Mouse (Mus musculus) neural tube, embryonic 14.5 days (tissue): ENCODE measurements at regions not wholly inside any gene's neighbourhood (a gene's known extent, or its start where the extent isn't known, plus 50 kb on each side); places are given as distances from the start of the nearest gene placed in this dataset.

Experiments
- ATAC-seq: fragments of 200-750 bp; cut with Nextera tagmentation; 2 replicates; pipeline ENCODE4 v1.8.0; 2017; ENCODE audit warnings: low read depth, mild to moderate bottlenecking, moderate TSS enrichment, moderate library complexity
- H3K27ac ChIP-seq: fragments of 300-500 bp; sonication (generic); 2 replicates; pipeline ENCODE4 v1.5.1; 2014; ENCODE audit warnings: low read depth, mild to moderate bottlenecking, control low read depth, low read length, moderate library complexity, mixed read lengths
- H3K27me3 ChIP-seq: fragments of 300-500 bp; sonication (generic); 2 replicates; pipeline ENCODE4 v1.6.1; 2014; ENCODE audit warnings: low read length; ENCODE audit not compliant: control insufficient read depth, insufficient read depth
- H3K36me3 ChIP-seq: fragments of 300-500 bp; sonication (generic); 2 replicates; pipeline ENCODE4 v1.6.1; 2014; ENCODE audit warnings: low read length, mixed read lengths; ENCODE audit not compliant: control insufficient read depth, insufficient read depth
- H3K4me1 ChIP-seq: fragments of 300-500 bp; sonication (generic); 2 replicates; pipeline ENCODE4 v1.6.1; 2014; ENCODE audit warnings: low read length; ENCODE audit not compliant: control insufficient read depth, insufficient read depth
- H3K4me2 ChIP-seq: fragments of 300-500 bp; sonication (generic); 2 replicates; pipeline ENCODE4 v1.6.1; 2014; ENCODE audit warnings: mild to moderate bottlenecking, low read depth, low read length, control low read depth
- H3K4me3 ChIP-seq: fragments of 300-500 bp; sonication (generic); 2 replicates; pipeline ENCODE4 v1.5.1; 2014; ENCODE audit warnings: low read depth, low read length, control low read depth, mixed read lengths
- H3K9ac ChIP-seq: fragments of 300-500 bp; sonication (generic); replicated peaks from 2 replicates; pipeline ENCODE4 v1.6.1; 2014; ENCODE audit warnings: low read depth, mild to moderate bottlenecking, control low read depth, low read length, mixed read lengths
- H3K9me3 ChIP-seq: fragments of 300-500 bp; sonication (generic); 2 replicates; pipeline ENCODE4 v1.6.1; 2016; ENCODE audit warnings: low read length; ENCODE audit not compliant: control insufficient read depth
- WGBS: fragments of 180-500 bp; shearing (Covaris S2); extraction: QIAGEN DNeasy Blood & Tissue Kit; methylation state at CpG from one replicate; pipeline ENCODE4 v1.1.7; 2014; 5-methylcytosine and 5-hydroxymethylcytosine counted together

DNA sequence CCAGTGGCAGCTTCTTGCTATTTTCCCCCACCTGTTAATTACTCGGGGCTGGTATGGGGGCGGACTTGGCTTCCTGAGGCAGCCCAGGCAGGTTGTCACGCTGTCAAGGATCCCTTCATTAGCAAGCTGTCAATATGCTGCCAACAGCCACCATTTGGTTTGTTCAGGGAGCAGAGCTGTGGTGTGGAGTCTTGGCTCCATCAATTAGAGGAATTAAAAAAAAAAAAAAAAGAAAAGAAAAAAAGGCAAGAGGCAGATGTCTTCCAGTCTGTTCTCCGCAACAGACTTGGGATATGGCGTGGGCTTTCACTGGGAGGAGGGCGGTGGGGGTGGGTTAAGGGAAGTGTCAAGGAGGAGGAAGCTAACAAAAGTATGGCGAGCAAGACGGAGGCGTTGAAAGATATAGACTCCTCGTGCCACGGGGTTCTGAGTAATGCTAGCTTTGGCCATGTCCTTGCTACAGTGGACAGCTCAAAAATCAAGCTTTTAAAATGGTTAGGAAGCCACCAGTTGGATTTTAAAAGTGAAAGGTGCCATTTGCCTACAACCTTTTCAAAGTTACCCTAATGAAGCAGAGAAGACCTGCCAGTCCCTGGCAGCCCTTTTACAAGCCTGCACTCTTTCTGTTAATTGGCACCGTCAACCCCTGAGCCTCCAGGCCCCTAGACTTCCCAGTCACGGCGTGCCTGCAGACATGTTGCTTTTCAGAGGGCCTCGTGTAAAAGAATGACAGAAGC is 530.7 kb downstream of the Pdcd6ip start:
- H3K4me3 ChIP-seq, result no peak overlapping the region
- no peak overlapping the region for H3K9ac ChIP-seq
- 58% methylated on average over 15 of the region's 15 CpGs for WGBS
- no peaks in the 10 kb centered on the region for H3K36me3 ChIP-seq
- no peak overlapping the region for H3K27ac ChIP-seq
- H3K4me2 ChIP-seq, result no peak overlapping the region
- no peaks in the 10 kb centered on the region for H3K27me3 ChIP-seq
- H3K4me1 ChIP-seq, result no peaks in the 10 kb centered on the region
- no peaks in the 10 kb centered on the region for H3K9me3 ChIP-seq
- no peak for ATAC-seq

DNA sequence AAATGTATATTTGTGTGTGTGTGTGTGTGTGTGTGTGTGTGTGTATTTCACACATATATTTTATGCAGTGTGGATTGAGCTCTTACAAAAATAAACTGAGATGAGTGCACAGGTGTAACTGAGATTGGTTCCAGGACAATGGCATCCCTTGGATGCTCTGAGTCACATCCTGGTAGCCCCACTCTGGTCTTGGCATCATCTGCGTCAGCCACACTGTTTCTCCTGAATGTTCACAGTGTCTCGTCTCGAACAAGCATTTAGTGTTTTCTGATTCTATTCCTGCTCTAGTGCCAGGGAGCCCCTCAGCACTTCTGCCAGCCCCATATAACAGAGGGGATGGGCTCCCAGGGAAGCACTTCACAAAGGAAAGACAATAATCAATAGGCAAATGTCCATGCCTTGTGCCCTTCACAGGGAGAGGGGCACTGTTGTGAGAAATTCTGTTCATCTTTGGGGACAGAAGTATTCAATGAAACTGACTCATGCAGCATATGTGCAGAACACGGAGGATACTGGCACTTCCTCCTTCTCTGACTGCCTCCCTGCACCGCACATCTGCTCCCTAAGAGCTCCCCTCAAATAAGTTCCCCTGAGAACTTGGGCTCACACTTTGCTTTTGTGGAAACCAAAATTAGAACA is 536.2 kb downstream of the Pdcd6ip start:
- WGBS, result 79% methylated on average over 5 of the region's 5 CpGs

DNA sequence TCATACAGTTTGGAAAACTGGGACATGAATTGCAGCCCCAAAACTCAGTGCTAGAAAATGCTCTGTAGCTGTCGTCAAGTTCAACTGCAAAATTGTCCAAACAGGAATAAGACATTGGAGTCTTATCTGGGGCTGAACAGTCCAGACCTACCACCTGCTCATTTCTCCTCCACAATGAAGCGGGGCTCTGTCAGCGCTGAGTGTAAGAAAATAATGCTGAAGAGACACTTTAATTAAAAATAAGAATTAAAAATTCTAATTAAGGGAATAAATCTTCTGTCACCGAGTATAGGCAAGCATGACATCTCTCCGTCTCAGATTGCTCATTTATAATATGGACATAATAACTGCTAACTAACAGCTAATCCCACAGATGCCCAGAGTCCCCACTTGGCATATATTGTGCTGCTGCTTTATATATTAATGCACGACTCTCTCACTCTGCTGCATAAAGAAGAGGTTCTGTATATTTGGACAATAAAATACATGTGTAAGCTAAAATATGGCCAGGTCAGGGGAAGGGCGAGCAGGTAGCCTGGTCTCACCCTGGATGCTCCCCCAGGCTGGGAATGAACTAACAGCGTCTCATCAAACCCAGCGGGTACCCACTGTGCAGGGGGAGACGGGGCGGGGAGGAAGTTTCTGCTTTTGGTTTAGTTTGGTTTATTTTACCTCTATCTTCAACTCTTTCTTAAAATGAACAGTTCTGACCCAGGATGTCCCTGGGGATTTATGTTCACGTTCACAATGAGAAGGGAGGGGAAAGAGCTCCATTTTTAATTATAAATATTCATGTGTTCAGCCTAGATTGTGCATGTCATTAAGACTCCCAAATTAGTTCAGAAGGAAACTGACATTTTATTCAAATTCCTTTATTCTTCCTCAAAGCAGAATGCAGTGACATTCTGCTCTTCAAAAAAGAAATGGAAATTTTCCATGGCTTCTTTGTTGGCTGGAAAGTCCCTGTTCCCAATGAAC is 544.9 kb downstream of the Pdcd6ip start:
- no peak overlapping the region for H3K4me2 ChIP-seq
- no peak overlapping the region for H3K4me3 ChIP-seq
- H3K27ac ChIP-seq, result no peak overlapping the region
- no peaks in the 10 kb centered on the region for H3K36me3 ChIP-seq
- H3K27me3 ChIP-seq, result no peaks in the 10 kb centered on the region
- H3K9me3 ChIP-seq, result no peaks in the 10 kb centered on the region
- H3K9ac ChIP-seq, result no peak overlapping the region
- peak; percentile 78 for ATAC-seq
- WGBS, result 47% methylated on average over 12 of the region's 12 CpGs
- H3K4me1 ChIP-seq, result no peaks in the 10 kb centered on the region

More for the DNA sequence above, 536.2 kb downstream of the Pdcd6ip start:
- no peaks in the 10 kb centered on the region for H3K9me3 ChIP-seq
- H3K4me3 ChIP-seq, result no peak overlapping the region
- H3K9ac ChIP-seq, result no peak overlapping the region
- no peak overlapping the region for H3K4me2 ChIP-seq
- ATAC-seq, result no peak
- no peaks in the 10 kb centered on the region for H3K36me3 ChIP-seq
- H3K27ac ChIP-seq, result no peak overlapping the region
- no peaks in the 10 kb centered on the region for H3K4me1 ChIP-seq
- no peaks in the 10 kb centered on the region for H3K27me3 ChIP-seq

DNA sequence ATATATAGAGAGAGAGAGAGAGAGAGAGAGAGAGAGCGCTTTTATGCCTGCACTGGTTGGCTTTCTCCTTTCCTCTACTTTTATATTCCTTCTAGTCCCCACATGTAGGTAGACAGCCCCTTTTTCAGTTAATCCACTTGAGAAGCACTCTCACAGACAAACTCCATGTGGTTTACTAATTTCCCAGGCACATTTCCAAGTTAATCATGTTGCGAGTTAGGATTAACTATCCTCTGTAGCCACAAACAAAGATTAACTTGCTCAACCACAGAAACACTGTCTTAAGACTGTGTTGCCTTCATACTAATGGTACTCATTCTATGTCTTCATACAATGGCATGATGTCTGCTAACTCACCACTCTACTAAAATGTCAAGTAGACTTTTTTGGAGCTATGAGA is 548.0 kb downstream of the Pdcd6ip start:
- H3K27ac ChIP-seq, result no peak overlapping the region
- 98% methylated on average over 2 of the region's 2 CpGs for WGBS
- no peak overlapping the region for H3K9ac ChIP-seq
- no peaks in the 10 kb centered on the region for H3K27me3 ChIP-seq
- H3K36me3 ChIP-seq, result no peaks in the 10 kb centered on the region
- H3K9me3 ChIP-seq, result no peaks in the 10 kb centered on the region
- no peaks in the 10 kb centered on the region for H3K4me1 ChIP-seq
- no peak overlapping the region for H3K4me3 ChIP-seq
- no peak for ATAC-seq
- H3K4me2 ChIP-seq, result no peak overlapping the region

DNA sequence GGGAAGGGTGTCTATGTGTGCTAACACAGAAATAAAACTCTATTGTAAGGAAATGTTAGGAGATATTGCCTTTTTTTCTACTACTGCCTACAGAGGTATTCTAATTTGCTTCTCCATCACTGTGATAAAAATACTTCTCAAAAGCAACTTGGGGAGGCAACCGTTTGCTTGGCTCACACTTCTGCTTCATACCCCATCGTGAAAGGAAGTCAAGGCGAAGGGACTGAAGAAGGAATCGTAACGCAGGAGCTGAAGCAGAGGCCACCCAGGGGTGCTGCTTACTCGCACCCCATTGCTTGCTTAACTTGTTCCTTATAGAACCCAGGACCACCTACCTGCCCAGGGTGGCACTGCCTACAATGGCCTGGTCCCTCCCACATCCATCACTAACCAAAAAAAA is 550.0 kb downstream of the Pdcd6ip start:
- H3K27me3 ChIP-seq, result no peaks in the 10 kb centered on the region
- no peak for ATAC-seq
- H3K9ac ChIP-seq, result no peak overlapping the region
- no peaks in the 10 kb centered on the region for H3K4me1 ChIP-seq
- no peaks in the 10 kb centered on the region for H3K9me3 ChIP-seq
- H3K27ac ChIP-seq, result no peak overlapping the region
- H3K4me3 ChIP-seq, result no peak overlapping the region
- H3K4me2 ChIP-seq, result no peak overlapping the region
- H3K36me3 ChIP-seq, result no peaks in the 10 kb centered on the region
- WGBS, result 84% methylated on average over 6 of the region's 6 CpGs

DNA sequence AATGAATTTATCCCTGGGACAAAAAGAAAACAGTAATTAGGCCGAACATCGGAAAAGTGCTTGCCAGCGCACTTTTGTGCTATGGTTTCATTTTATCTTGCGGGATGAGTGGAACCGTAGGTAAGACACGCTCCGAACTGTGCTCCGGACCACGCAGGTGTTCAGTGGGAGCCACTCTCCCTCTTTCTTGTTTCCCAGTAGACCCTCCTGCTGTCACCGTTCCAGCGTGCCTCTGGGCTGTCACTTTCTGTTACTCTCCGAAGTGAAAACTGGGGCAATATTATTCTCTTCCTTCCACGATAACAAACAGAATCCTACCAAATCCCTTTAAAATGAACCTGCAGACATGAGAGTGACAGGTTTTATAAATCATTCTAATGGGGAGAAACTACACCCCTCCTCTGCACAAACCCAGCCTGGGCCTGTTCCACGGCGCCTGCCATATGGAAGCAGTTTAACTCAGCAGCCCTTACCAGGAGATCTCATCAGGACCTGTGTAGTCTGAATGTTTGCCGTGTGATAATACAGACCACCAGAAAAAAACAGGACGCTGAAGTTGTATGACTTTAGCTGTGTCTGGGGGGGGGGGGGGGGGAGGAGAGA is 550.5 kb downstream of the Pdcd6ip start:
- no peak for ATAC-seq
- Histone ChIP-seq H3K4me3 (no peak overlapping the region), H3K27me3 (no peaks in the 10 kb centered on the region), H3K36me3 (no peaks in the 10 kb centered on the region), H3K27ac (no peak overlapping the region), H3K9ac (no peak overlapping the region), H3K4me1 (no peaks in the 10 kb centered on the region), H3K9me3 (no peaks in the 10 kb centered on the region), H3K4me2 (no peak overlapping the region)
- WGBS, result 81% methylated on average over 17 of the region's 17 CpGs

DNA sequence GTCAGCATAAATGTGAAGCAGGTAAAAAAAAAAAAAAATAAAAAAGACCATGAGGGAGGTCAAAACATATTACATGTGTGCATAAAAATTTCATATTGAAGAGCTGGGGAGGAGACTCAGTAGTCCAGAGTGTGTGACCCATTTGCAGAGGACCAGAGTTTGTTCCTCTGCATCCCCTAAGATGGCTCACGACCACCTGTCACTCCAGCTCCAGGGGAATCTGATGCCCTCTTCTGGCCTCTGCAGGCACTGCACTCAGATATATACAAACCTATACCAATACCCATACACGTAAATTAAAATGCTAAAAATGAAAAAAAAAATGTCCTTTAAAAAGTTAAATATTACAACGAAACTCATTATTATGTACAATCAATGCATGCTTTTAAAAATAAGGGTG is 551.4 kb downstream of the Pdcd6ip start:
- Histone ChIP-seq H3K9me3 (no peaks in the 10 kb centered on the region), H3K27me3 (no peaks in the 10 kb centered on the region), H3K36me3 (no peaks in the 10 kb centered on the region), H3K9ac (no peak overlapping the region), H3K4me1 (no peaks in the 10 kb centered on the region), H3K27ac (no peak overlapping the region), H3K4me3 (no peak overlapping the region), H3K4me2 (no peak overlapping the region)
- 70% methylated on average over 3 of the region's 3 CpGs for WGBS
- ATAC-seq, result no peak

DNA sequence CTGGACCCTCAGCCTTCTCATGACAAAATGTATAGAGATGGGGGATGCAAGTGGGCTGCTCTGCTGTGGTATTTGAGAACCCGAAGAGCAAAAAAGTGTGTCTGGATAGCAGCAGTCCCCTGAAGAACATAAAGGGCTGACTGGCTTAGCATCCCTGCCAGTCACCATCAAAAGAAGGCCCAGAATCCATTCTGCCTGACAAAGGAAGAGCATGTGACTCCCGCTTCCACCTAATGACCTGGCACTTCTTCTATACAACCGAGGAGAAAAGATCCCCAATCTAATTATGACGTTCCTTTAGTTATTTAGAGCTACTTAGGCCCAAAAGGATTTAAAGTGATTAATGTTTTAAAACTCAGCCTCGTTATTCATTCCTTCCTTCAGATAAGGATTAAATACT is 559.0 kb downstream of the Pdcd6ip start:
- H3K9ac ChIP-seq, result no peak overlapping the region
- no peak overlapping the region for H3K27ac ChIP-seq
- no peak overlapping the region for H3K4me2 ChIP-seq
- 62% methylated on average over 5 of the region's 5 CpGs for WGBS
- no peaks in the 10 kb centered on the region for H3K4me1 ChIP-seq
- no peaks in the 10 kb centered on the region for H3K9me3 ChIP-seq
- ATAC-seq, result no peak
- no peaks in the 10 kb centered on the region for H3K36me3 ChIP-seq
- H3K27me3 ChIP-seq, result no peaks in the 10 kb centered on the region
- H3K4me3 ChIP-seq, result no peak overlapping the region
